Mouse (Mus musculus): ENCODE measurements around the gene Trip12. TPM values are rescaled to one million over a fixed set of nuclear protein-coding genes. Genes with fewer than 3 reads are reported as not detected.

Trip12 gene
- total RNA-seq, 2 experiments from 2014 or later: 106 to 138 TPM

DNA sequence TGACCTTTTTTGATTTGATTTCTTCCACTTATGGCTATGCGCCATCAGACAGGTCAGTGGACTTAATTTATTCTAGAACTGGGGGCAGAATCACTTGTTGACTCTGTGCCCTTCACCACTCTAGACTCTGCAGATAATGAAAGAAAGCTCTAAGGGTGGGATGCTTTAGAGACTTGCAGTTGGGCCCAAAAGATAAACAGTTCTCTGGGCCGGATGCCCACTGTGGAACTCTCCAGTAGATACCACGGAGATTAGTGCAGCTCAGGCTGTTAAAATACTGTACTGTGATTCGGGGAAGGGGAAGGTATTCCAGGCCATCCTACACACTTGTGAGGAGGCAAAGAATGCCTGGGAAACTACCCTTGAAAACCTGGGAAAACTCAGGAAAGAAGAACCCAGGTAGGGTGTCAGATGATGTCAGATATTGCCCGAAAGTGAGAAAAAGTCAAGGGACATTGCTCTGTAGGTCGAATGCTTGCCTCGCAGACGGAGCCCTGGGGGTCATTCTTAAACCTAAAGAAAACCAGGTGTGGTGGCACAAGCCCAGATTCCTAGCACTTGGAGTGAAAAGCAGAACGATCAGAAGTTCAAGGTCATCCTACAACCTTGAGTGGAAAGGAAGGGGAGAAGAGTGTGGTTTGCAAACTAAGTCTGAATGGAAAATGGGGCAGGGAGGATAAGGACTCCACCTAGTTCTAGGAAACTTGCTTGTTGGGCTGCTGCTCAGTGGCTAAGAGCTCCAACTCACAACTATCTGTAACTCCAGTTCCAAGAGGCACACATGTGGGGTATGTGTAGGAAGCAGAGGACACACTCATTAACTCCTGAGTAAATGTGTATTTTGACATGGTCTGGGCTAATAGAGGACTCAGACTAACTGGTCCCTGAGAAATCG lies 20.3 kb upstream of the Trip12 start:
- no peak for ATAC-seq (replicated peaks; ENCODE audit: poor library complexity, severe bottlenecking)

DNA sequence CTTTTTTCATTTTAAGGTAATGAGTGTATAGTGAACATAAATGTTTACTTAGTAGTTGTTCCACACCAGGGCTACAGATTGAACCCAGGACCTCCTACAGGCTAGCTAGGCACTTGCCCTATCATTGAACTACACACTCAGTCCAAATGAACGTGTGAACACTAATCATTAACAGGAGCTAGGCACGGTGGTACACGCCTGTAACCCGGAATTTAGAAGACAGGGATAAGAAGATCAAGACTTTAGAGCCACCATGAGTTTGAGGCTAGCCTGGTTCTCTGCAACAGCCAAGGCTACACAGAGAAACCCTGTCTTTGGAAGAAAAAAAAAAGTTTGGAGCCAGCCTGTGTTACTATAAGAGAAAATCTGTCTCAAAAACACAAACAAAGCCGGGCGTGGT lies 19.3 kb upstream of the Trip12 start:
- ATAC-seq (replicated peaks; ENCODE audit: poor library complexity, severe bottlenecking): no peak

DNA sequence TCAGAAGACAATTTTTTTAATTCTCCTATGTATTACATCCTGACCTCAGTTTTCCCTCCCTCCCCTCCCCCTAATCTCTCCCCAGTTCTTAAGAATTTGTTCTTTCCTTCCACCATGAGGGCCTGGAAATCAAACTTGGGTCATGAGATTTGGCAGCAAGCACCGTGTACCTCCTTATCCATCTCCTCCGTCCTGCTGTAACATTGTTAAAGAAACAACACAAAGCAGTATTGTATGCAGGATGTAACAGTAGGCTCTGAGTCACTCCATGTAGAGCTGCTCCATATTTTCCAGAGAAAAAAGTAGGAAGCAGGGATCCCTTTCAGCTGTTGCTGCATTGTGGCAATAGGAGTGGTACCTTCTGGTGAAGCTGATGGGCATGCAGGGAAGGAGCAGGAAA lies 15.4 kb upstream of the Trip12 start:
- no peak for ATAC-seq (replicated peaks; ENCODE audit: poor library complexity, severe bottlenecking)

- ATAC-seq (replicated peaks; ENCODE audit: poor library complexity, severe bottlenecking): no peak
These were observed 14.7 kb upstream of the Trip12 start for GRCm38 (mm10) chr1:84854966-84855365.

DNA sequence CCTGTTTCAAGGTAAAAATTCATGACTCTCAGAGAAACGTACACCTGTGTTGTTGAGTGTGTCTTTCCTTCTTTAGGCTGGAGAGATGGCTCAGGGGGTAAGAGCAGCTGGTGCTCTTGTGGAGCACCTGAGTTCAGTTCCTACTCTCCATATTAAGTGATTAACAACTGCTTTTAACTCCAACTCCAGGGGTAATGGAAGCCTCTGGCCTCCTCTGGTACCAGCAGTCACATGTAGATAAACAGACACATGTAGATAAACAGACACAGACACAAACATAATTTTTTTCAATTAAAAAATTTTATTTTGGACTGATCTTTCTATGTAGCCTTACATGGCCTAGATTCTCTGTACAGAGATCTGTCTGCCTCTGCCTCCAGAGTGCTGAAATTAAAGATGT lies 13.4 kb upstream of the Trip12 start:
- ATAC-seq (replicated peaks; ENCODE audit: poor library complexity, severe bottlenecking): no peak

DNA sequence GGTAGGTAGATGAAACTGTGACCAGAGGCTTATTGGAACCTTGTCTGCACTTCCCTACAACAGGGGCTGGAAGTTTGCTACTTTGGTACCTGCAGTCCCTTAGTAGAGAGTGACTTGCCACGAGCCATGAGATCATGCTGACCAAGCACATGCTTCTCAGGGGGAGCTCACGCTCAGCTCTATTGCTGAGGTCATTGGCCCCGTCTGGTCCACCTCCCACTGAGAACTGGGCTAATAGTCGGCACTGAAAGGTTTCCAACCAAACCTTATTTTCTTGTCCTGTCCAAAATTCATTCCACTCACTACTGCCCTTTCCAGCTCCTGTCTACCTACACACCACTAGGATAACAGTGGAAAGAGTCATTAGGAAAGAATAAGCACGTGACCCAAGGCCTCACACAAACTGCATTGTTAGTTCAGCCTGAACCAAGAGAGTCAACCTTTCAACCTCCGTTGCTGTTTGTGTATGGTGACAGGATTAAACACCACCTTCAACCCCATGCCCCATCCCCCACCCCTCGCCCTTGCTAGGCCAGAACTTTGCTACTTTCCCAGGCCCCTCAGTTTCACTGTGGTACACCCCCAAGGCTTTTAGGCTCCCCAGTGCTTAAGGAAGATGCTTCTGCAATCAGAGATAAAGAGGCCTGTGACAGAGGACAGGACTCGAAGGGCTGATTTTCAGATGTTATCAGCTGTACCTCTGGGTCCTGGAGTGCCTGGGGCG lies 11.4 kb upstream of the Trip12 start:
- ATAC-seq (replicated peaks; ENCODE audit: poor library complexity, severe bottlenecking): no peak

GRCm38 (mm10) chr1:84850471-84850870 lies 10.2 kb upstream of the Trip12 start:
- no peak for ATAC-seq (replicated peaks; ENCODE audit: poor library complexity, severe bottlenecking)

DNA sequence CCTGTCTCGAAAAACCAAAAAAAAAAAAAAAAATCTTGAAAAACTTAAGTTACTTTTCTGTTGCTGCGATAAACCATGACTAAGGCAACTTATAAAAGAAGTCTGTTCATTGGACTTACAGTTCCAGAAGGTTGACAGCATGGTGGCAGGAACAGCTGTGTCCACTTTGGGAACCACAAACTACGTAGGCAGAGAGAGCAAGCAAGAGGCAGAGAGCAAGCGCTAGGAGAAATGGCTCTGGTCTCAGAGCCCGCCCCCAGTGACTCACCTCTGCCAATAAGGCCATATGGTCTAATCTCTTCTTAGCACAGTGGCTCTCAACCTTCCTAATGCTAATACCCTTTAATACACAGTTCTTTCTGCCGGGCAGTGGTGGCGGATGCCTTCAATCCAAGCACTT lies 9.5 kb upstream of the Trip12 start:
- ATAC-seq (replicated peaks; ENCODE audit: poor library complexity, severe bottlenecking): no peak

DNA sequence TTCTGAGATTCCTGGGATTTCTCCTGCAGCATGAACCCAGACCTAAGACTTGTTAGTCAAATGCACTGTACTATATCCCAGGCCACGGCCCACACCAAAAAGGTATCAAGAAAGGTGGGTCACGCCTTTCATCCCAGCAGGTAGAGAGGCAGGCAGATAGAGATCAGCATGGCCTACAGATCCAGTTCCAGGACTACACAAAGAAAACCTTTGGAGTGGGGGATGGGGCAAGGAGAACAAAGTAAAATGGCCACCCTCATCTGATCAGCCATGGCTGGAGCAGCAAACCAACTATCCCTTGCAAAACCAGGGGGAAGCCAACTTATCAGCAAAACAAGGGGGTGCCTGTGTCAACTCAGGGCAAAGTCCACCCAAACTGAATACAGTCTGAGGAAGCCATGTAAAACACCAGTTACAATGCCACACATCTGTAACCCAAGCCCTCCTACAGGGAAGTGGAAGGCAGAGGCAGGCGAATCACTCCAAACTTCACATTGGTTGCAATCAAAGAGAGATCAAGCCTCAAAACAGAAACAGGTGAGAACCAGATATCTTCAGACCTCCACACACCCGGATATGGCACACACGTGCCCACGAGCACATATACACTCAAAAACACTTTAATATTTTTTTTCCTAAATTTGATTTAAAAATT lies 8.6 kb upstream of the Trip12 start:
- ATAC-seq (replicated peaks; ENCODE audit: poor library complexity, severe bottlenecking): no peak

GRCm38 (mm10) chr1:84848335-84848734 lies 8.0 kb upstream of the Trip12 start:
- ATAC-seq (replicated peaks; ENCODE audit: poor library complexity, severe bottlenecking): no peak

DNA sequence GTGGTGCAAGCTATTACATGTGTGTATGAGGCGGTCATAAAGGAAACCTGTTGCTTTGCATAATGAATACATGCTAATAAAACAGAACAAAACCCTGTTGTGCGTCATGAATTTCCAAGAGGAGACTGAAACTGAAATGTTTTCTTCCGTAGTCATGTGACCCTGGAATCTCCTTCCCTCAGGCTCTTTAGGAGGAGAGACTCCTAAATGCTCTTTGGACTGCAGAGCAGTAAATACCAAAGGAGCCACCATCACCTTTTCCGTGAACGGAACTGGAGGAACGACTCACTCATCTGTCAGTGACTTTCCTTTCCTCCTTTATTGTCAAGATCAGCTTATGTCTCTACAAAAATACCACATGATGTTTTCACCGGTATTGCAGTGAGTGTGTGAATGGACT lies 7.4 kb upstream of the Trip12 start:
- no peak for ATAC-seq (replicated peaks; ENCODE audit: poor library complexity, severe bottlenecking)

DNA sequence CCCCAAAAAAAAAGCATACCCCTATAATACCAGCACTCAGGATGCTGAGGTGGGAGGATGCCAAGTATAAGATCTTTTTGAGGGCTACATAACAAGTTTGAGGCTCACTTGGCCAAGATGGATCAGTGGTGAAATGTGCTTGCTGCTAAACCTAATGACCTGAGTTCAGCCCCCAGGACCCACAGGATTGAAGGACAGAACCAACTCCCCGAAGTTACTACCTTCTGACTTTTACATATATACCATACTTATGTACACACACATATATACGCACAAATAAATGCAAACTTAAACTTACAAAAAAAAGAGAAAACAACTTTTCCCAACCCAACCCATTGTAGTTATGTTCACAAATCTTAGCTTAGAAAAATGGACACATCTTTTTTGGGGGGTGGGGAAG lies 3.0 kb upstream of the Trip12 start:
- no peak for ATAC-seq (replicated peaks; ENCODE audit: poor library complexity, severe bottlenecking)

GRCm38 (mm10) chr1:84841061-84841460 lies 745 bp upstream of the Trip12 start:
- ATAC-seq (replicated peaks; ENCODE audit: poor library complexity, severe bottlenecking): no peak

DNA sequence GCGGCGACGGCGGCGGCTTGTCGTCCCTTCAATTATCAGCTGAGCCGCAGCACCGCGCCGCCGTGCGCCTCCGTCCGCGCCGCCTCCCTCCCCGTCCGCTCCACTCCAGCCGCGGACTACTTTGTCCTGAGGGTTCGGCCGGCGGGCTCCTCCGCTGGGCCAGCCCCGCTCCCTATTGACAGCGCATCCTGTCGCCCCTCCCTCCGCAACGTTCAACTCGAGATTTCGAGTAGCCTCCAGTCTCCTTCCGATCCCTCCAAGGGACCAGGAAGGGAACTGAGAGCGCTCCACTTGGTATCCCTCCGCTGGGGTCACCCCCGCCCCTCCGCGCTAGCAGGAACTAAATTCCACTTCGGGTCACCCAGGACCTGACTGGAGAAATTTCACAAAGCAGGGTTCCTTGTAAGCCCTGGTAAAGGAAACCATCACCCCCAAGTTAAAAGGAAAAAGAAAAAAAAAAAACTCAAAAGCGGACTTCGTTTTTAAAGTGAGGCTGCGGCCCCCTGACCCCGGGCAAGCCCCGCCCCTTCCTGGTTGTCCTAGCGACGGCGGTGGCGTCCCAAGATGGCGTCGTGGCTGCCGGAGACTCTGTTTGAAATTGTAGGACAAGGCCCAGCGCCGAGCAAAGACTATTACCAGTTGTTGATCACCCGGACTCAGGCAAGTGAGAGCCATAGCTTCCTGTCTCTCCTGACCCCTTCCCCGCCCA lies 853 bp downstream of the Trip12 start, which contains the start of gene Fbxo36:
Fbxo36 (plus strand) TSS at position 533 of the 709 bp plus-strand sequence.
- ATAC-seq (replicated peaks; ENCODE audit: poor library complexity, severe bottlenecking): peak; percentile 87

DNA sequence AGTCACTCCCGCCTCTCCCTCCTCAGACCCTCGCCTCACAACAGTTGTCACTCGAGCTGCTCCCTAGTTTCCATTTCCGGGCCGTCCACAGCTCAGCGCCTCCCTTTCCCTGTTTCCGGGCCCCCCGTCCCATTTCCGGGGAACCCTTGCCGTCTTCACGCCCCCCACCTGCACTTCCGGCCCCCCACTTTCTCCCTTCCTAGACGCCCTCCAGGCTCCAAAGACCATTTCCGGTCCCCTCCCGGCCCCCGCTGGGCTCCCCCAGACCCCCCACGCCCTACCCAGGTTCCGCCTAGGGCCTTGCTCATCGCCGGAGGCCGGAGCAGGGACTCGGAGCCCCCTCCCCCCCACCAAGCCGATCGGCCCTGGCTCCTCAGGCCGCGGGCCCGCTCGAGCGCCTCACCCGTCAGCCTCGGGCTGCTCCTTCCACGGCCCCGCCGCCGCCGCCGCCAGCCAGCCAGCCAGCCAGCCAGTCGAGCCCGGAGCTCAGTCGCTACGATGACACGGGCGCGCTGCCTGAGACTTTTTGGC lies 1.6 kb downstream of the Trip12 start:
- ATAC-seq (replicated peaks; ENCODE audit: poor library complexity, severe bottlenecking): peak; percentile 28

DNA sequence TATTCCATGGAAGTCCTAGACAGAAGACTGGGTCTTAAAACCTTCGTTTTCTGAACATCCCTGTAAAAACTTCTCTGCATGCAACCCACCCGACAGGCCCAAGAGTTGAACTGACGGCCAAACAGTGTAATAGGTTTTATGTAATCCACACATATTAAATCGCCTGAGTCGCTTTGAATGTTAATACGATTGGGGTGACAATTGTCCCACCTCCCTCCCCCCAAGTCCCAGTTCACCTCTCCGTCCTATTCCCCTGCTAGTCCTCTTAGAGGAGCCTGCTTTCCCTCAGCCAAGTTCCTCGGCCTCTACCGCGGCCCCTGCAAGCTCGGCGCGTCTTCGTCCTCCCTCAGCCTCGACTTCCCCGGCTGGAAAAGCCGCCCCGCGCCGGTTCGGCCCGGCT lies 2.2 kb downstream of the Trip12 start:
- no peak for ATAC-seq (replicated peaks; ENCODE audit: poor library complexity, severe bottlenecking)

- no peak for ATAC-seq (replicated peaks; ENCODE audit: poor library complexity, severe bottlenecking)
These were observed 2.7 kb downstream of the Trip12 start for GRCm38 (mm10) chr1:84837523-84838145.

GRCm38 (mm10) chr1:84825091-84825490 lies 15.2 kb downstream of the Trip12 start:
- no peak for ATAC-seq (replicated peaks; ENCODE audit: poor library complexity, severe bottlenecking)

GRCm38 (mm10) chr1:84817596-84817995 lies 22.7 kb downstream of the Trip12 start:
- no peak for ATAC-seq (replicated peaks; ENCODE audit: poor library complexity, severe bottlenecking)

GRCm38 (mm10) chr1:84803788-84804187 lies 36.5 kb downstream of the Trip12 start:
- no peak for ATAC-seq (replicated peaks; ENCODE audit: poor library complexity, severe bottlenecking)

Measured in granulocyte monocyte progenitor cell, adult 5-6 weeks (primary cell).